Mouse (Mus musculus): ENCODE results near the gene Smo. TPM values are rescaled to one million over a fixed set of nuclear protein-coding genes. Genes with fewer than 3 reads are reported as not detected.
A peak's percentile ranks its signal among the peaks of the same experiment; 100 is the strongest.
"Not testable (repeated sequence)": the region's sequence is repeated elsewhere in the genome, so short reads cannot be mapped to it uniquely, and the experiment has no call there.

The Smo gene
- total RNA-seq, 2 experiments from 2014 or later: 2.3 to 2.6 TPM

DNA sequence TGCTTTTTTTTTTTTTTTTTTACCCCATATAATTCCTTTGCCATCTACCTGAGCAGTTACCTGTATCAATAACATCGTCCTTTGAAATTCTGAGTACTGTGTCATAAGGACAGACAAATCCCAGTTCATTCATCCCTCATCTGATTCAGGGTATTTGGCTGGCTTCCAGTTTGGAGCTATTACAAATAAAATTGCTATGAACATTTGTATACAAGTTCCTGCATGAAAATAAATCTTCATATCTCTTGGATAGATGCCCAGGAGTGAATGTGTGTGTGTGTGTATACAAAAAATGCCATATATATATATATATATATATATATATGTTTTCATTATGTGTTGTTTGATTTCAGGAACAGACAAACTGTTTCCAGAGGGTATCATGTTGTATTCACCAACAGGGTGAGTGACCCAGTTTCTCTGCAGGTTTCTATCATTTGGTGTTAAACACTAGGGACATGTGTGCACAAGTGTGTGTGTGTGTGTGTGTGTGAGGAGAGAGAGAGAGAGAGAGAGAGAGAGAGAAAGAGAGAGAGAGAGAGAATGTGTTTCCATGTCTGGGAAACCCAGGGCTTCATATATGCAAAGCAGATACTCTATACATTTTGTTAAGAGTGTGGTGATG is 8.6 kb upstream of the Smo start:
- no peak for ATAC-seq (ENCODE audit: poor library complexity, severe bottlenecking)

- ATAC-seq (ENCODE audit: poor library complexity, severe bottlenecking): no peak
Measured at GRCm38 (mm10) chr6:29728035-29728434, 7.3 kb upstream of the Smo start.

DNA sequence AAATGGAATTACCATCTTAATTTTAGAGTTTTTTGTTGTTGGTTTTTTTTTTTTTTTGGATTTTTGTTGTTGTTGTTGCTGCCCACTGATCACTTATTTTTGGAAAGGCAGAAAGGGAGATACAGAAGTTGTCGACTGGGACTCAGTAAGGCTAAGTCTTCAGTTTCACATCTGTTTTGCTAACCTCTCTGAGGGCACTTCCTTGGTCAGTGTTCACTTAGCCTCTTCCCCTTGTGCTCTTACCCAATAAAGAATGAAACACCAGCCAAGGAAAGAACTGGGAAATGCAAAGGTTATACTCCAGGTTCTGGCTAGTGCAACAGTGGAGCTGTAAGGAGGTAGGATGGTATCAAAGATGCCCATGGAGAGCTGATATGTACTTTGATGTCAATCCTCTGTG is 5.8 kb upstream of the Smo start:
- peak; percentile 59; the same call in 1 of the 2 replicates for ATAC-seq (ENCODE audit: poor library complexity, severe bottlenecking)

DNA sequence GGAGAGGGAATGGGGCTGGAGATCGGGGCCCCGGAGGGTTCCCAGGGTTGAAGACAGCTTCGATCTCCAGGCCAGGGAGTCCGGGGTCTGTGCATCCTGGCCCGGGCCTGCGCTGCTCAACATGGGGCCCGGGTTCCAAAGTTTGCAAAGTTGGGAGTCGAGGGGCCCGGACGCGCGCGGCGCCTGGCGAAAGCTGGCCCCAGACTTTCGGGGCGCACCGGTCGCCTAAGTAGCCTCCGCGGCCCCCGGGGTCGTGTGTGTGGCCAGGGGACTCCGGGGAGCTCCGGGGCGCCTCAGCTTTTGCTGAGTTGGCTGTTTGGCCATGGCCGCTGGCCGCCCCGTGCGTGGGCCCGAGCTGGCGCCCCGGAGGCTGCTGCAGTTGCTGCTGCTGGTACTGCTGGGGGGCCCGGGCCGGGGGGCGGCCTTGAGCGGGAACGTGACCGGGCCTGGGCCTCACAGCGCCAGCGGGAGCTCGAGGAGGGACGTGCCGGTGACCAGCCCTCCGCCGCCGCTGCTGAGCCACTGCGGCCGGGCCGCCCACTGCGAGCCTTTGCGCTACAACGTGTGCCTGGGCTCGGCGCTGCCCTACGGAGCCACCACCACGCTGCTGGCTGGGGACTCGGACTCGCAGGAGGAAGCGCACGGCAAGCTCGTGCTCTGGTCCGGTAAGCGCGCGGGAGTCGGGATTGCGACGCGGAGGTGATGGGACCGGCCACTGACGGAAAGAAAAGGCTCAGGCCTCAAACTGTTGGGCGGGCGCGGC is 567 bp downstream of the Smo start:
- peak; percentile 84 for ATAC-seq (ENCODE audit: poor library complexity, severe bottlenecking)

GRCm38 (mm10) chr6:29736610-29737458 is 1.5 kb downstream of the Smo start:
- ATAC-seq (ENCODE audit: poor library complexity, severe bottlenecking): no peak

DNA sequence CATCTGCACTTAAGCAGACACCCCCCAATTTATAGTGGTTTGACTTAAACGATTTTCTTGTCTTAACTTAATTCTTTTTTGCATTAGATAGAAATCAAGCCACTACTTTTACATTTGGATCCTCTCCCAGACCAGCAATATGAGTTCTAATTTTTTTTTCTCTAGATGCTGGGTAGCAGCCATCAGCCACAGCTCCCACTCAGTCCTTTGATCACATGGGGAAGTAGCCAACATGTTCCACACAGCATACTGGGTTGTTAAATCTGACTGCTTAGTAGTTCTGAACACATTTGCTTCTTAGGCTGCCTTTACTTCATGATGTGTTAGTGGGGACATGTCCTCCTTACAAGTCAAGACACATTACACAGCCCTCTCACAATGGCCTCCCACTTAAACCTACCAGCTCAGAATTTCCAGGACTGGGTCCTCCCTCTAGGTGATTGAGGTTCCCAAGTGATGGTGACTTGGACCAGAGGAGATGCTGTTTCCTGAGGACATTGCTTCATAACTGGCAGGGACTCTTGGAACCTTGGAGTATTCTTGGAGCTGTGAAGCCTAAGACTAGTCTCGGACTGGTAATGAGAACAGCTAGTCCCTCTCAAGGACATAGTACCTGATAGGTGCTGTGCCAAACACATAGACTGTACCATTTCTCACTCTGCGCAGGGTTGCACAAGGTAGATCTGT is 16.3 kb downstream of the Smo start:
- no peak for ATAC-seq (ENCODE audit: poor library complexity, severe bottlenecking)

- ATAC-seq (ENCODE audit: poor library complexity, severe bottlenecking): no peak
Measured at GRCm38 (mm10) chr6:29753336-29753735, 18.0 kb downstream of the Smo start.

- no peak for ATAC-seq (ENCODE audit: poor library complexity, severe bottlenecking)
Measured at GRCm38 (mm10) chr6:29756001-29756400, 20.7 kb downstream of the Smo start.

DNA sequence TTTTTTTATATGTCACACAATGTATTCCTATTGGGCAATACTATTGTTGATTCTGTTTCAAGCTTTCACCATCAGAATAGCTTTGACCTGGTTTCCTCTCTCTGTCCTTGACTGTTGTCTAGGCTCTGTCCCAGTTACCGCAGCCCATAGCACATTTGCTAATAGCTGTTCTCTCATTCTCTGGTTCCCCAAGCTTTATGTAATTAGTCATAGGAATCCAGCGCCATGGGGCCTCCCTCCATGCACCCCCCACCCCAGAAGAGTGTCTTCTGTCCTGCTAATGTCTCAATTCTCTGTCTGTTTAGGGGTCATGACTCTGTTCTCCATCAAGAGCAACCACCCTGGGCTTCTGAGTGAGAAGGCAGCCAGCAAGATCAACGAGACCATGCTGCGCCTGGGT is 21.2 kb downstream of the Smo start:
- no peak for ATAC-seq (ENCODE audit: poor library complexity, severe bottlenecking)

- ATAC-seq (ENCODE audit: poor library complexity, severe bottlenecking): peak; percentile 70
Measured at GRCm38 (mm10) chr6:29758417-29758816, 23.1 kb downstream of the Smo start.

GRCm38 (mm10) chr6:29759012-29759679 is 23.8 kb downstream of the Smo start:
- no peak for ATAC-seq (ENCODE audit: poor library complexity, severe bottlenecking)

GRCm38 (mm10) chr6:29760397-29760796 is 25.1 kb downstream of the Smo start:
- not testable (repeated sequence) for ATAC-seq (ENCODE audit: poor library complexity, severe bottlenecking)

- ATAC-seq (ENCODE audit: poor library complexity, severe bottlenecking): no peak
Measured at GRCm38 (mm10) chr6:29761282-29761681, 26.0 kb downstream of the Smo start.

- ATAC-seq (ENCODE audit: poor library complexity, severe bottlenecking): peak; percentile 79
Measured at GRCm38 (mm10) chr6:29762524-29762923, 27.2 kb downstream of the Smo start.

DNA sequence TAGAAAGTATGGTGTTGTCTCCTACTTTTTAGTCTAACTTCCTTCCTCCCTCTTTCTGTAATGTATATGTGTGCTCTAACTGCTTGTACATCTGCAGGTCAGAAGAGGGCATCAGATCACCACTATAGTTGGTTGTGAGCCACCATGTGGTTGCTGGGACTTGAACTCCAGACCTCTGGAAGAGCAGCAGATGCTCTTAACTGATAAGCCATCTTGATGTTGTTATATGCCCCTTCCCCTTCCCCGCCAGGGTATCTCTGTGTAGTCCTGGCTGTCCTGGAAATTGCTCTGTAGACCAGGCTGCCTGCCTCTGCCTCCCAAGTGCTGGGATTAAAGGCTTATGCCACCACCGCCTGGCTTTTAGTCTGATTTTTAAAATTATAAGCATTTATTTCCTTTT is 31.6 kb downstream of the Smo start:
- ATAC-seq (ENCODE audit: poor library complexity, severe bottlenecking): no peak

- peak; percentile 96 for ATAC-seq (ENCODE audit: poor library complexity, severe bottlenecking)
Measured at GRCm38 (mm10) chr6:29767813-29768660, 32.7 kb downstream of the Smo start, which contains the start of gene Ahcyl2. Ahcyl2 (plus strand) TSS chr6:29768011.

DNA sequence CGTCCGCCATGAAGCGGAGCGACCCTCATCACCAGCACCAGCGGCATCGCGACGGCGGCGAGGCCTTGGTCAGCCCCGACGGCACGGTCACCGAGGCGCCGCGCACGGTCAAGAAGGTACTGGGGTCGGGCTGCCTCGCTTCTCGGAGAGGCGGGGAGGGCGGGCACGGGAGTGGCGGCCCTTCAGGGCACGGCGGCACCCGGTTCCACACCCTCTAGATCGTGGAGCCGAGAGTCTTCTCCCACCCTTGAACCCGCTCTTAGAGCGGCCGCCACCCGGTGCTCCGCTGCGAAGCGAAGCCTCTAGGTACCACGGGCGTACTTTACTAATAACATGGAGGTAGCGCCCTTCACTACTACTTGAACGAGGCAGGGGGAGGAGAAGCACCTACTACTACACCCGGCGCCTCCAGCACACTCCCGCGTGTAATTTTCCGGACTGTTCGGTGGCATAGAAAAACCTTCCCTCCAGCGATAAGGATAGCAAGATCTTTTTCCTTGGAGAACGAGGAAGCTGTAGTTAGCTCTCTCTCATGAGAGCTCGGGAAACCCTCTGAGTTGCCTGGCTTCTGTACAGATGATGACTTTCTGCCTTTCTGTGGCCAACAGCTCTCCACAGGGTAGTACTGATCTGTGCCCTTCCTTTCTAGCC is 33.6 kb downstream of the Smo start:
- ATAC-seq (ENCODE audit: poor library complexity, severe bottlenecking): peak; percentile 22; the same call in 1 of the 2 replicates

GRCm38 (mm10) chr6:29770672-29771321 is 35.5 kb downstream of the Smo start:
- no peak for ATAC-seq (ENCODE audit: poor library complexity, severe bottlenecking)

Data from megakaryocyte, adult 5-6 weeks (primary cell).